Mouse (Mus musculus) left cerebral cortex, adult 11 months (tissue): ENCODE measurements around the gene Gpr3.

Experiments
- DNase-seq: peaks from one replicate; pipeline ENCODE4 v3.0.0; 2022; ENCODE audit warnings: low spot score

Gpr3 gene

DNA sequence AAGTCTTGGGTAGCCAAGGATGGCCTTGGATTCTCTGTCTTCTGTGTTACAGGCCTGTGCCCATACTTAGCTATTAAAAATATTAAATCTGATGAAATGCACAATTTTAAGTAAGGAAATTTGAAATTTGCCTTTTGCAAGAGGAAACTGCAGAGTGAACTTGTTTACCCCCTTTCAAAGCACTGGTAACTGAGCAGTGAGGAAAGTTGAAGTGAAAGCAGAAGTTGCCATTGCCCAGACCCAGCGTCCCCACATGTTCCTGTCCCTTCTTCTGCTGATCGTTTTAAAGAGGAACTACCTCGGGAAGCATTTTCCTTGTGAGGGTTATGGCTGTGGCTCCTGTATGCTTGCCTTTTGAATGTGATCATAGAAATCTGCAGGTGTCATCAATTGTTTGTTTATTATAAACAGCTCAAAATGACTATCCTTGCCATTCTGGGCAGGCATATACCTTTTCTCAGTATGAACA is 42.2 kb downstream of the Gpr3 start:
- DNase-seq = no peak

- DNase-seq = no peak
Observed at GRCm38 (mm10) chr4:133169237-133170055, 42.9 kb downstream of the Gpr3 start.

GRCm38 (mm10) chr4:133166773-133167172 is 45.6 kb downstream of the Gpr3 start:
- DNase-seq = no peak

DNA sequence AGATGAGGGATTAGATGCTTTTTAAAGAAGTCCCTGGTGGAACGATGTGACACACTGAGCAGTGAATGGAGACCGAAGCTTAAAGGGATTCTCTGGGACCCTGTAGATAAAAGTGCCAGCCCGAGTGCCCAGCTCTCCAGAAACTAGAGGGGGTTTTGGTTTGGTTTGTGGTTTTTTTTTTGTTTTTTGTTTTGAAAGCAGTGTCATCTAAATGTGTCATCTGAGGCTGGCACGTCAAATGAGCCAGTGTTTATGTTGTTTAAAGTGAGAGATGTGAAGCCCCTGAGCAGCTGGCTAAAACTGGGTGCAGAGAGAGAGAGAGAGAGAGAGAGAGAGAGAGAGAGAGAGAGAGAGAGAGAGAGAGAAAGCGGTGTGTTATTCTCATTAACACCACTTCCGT is 50.1 kb downstream of the Gpr3 start:
- DNase-seq = no peak

GRCm38 (mm10) chr4:133160821-133161220 is 51.5 kb downstream of the Gpr3 start:
- no peak for DNase-seq

- no peak for DNase-seq
Observed at GRCm38 (mm10) chr4:133160211-133160610, 52.1 kb downstream of the Gpr3 start.

- no peak for DNase-seq
Observed at GRCm38 (mm10) chr4:133159646-133160045, 52.7 kb downstream of the Gpr3 start.
